Mouse (Mus musculus): ENCODE results near the gene Itga9.

- TF ChIP-seq CTCF (IDR thresholded peaks at IDR 0.05; ENCODE audit: insufficient read depth, low read depth, low read length) (no peak), POLR2A (IDR thresholded peaks at IDR 0.05; ENCODE audit: insufficient read depth, low read depth, low read length) (no peak)
Measured at GRCm38 (mm10) chr9:118602576-118602975, 3.9 kb upstream of the Itga9 start.

Data from olfactory bulb, adult 2 months (tissue).